Mouse (Mus musculus) liver, embryonic 15.5 days (tissue): ENCODE measurements around the gene Gm21983. TPM values are rescaled to one million over a fixed set of nuclear protein-coding genes. Genes with fewer than 3 reads are reported as not detected.
A peak's percentile ranks its signal among the peaks of the same experiment; 100 is the strongest.

Experiments
- ATAC-seq: fragments of 200-750 bp; cut with Nextera tagmentation; 2 replicates; pipeline ENCODE4 v1.8.0; 2017; ENCODE audit warnings: moderate number of reproducible peaks, mild to moderate bottlenecking, moderate library complexity; ENCODE audit not compliant: insufficient read depth
- H3K27ac ChIP-seq: fragments of 300-500 bp; sonication (generic); replicated peaks from 2 replicates; pipeline ENCODE4 v1.5.1; 2015; ENCODE audit warnings: mild to moderate bottlenecking, inconsistent platforms
- H3K27me3 ChIP-seq: fragments of 300-500 bp; sonication (generic); 2 replicates; pipeline ENCODE4 v1.6.1; 2015; ENCODE audit warnings: mild to moderate bottlenecking, inconsistent platforms
- H3K36me3 ChIP-seq: fragments of 300-500 bp; sonication (generic); replicated peaks from 2 replicates; pipeline ENCODE4 v1.6.1; 2015; ENCODE audit warnings: moderate library complexity, mild to moderate bottlenecking, inconsistent platforms
- H3K4me1 ChIP-seq: fragments of 300-500 bp; sonication (generic); replicated peaks from 2 replicates; pipeline ENCODE4 v1.6.1; 2015; ENCODE audit warnings: inconsistent platforms
- H3K4me2 ChIP-seq: fragments of 300-500 bp; sonication (generic); 2 replicates; pipeline ENCODE4 v1.6.1; 2015; ENCODE audit warnings: moderate library complexity, mild to moderate bottlenecking, inconsistent platforms
- H3K4me3 ChIP-seq: fragments of 300-500 bp; sonication (generic); replicated peaks from 2 replicates; pipeline ENCODE4 v1.5.1; 2015; ENCODE audit warnings: mild to moderate bottlenecking, inconsistent platforms
- H3K9ac ChIP-seq: fragments of 300-500 bp; sonication (generic); 2 replicates; pipeline ENCODE4 v1.6.1; 2015; ENCODE audit warnings: moderate library complexity, mild to moderate bottlenecking, inconsistent platforms
- H3K9me3 ChIP-seq: fragments of 300-500 bp; sonication (generic); replicated peaks from 2 replicates; pipeline ENCODE4 v1.6.1; 2016; ENCODE audit warnings: inconsistent platforms
- WGBS: fragments of 180-500 bp; shearing (Covaris S2); methylation state at CpG from one replicate; pipeline ENCODE4 v1.1.7; 2015; ENCODE audit warnings: mixed read lengths; ENCODE audit not compliant: insufficient replicate concordance; 5-methylcytosine and 5-hydroxymethylcytosine counted together
- microRNA counts: library from miRNA; unstranded; fragments of <30 nt; microRNA quantifications from one replicate; lab custom pipeline; 2016
- microRNA-seq: library from miRNA; unstranded; fragments of <30 nt; microRNA quantifications from one replicate; pipeline ENCODE4, GENCODE M21; 2016
- polyA plus RNA-seq: library from polyadenylated mRNA; unstranded; fragments of >200 nt; fragmentation: Nextera tagmentation; extraction: Ambion mirVana; gene quantifications from 2 replicates; pipeline ENCODE4 v1.2.1, GENCODE M21; 2015

Gm21983 gene
- polyA plus RNA-seq, 1 experiment from 2014 or later: not detected

- Histone ChIP-seq H3K9me3 (no peaks in the 10 kb centered on the region), H3K4me1 (no peaks in the 10 kb centered on the region), H3K9ac (no peak overlapping the region), H3K36me3 (no peaks in the 10 kb centered on the region), H3K27me3 (no peaks in the 10 kb centered on the region), H3K27ac (no peak overlapping the region), H3K4me2 (no peak overlapping the region), H3K4me3 (no peak overlapping the region)
- 75% methylated on average over 13 of the region's 13 CpGs for WGBS
- no peak for ATAC-seq
Observed at GRCm38 (mm10) chr7:27128946-27129345, 51.9 kb downstream of the Gm21983 start.

- 43% methylated on average over 3 of the region's 3 CpGs for WGBS
- no peaks in the 10 kb centered on the region for H3K27me3 ChIP-seq
- H3K4me3 ChIP-seq: no peak overlapping the region
- H3K9me3 ChIP-seq: no peaks in the 10 kb centered on the region
- no peaks in the 10 kb centered on the region for H3K4me1 ChIP-seq
- H3K4me2 ChIP-seq: no peak overlapping the region
- ATAC-seq: no peak
- H3K9ac ChIP-seq: no peak overlapping the region
- H3K36me3 ChIP-seq: no peaks in the 10 kb centered on the region
- no peak overlapping the region for H3K27ac ChIP-seq
Observed at GRCm38 (mm10) chr7:27128162-27128561, 52.7 kb downstream of the Gm21983 start.

- 66% methylated on average over 4 of the region's 4 CpGs for WGBS
- H3K4me1 ChIP-seq: no peaks in the 10 kb centered on the region
- H3K9ac ChIP-seq: no peak overlapping the region
- H3K27ac ChIP-seq: no peak overlapping the region
- no peaks in the 10 kb centered on the region for H3K36me3 ChIP-seq
- ATAC-seq: no peak
- no peaks in the 10 kb centered on the region for H3K27me3 ChIP-seq
- no peak overlapping the region for H3K4me2 ChIP-seq
- no peaks in the 10 kb centered on the region for H3K9me3 ChIP-seq
- no peak overlapping the region for H3K4me3 ChIP-seq
Observed at GRCm38 (mm10) chr7:27124969-27125368, 55.9 kb downstream of the Gm21983 start.

- H3K9ac ChIP-seq: no peak overlapping the region
- no peak overlapping the region for H3K4me2 ChIP-seq
- H3K27ac ChIP-seq: no peak overlapping the region
- 48% methylated on average over 5 of the region's 5 CpGs for WGBS
- ATAC-seq: no peak
- H3K27me3 ChIP-seq: no peaks in the 10 kb centered on the region
- H3K9me3 ChIP-seq: no peaks in the 10 kb centered on the region
- H3K4me1 ChIP-seq: no peaks in the 10 kb centered on the region
- no peak overlapping the region for H3K4me3 ChIP-seq
- no peaks in the 10 kb centered on the region for H3K36me3 ChIP-seq
Observed at GRCm38 (mm10) chr7:27124305-27124832, 56.5 kb downstream of the Gm21983 start.

- Histone ChIP-seq H3K27me3 (no peaks in the 10 kb centered on the region), H3K36me3 (no peaks in the 10 kb centered on the region), H3K9me3 (no peaks in the 10 kb centered on the region), H3K9ac (no peak within 1 kb of the TSS), H3K4me3 (no peak within 1 kb of the TSS), H3K4me2 (no peak within 1 kb of the TSS), H3K27ac (no peak within 1 kb of the TSS), H3K4me1 (no peaks in the 10 kb centered on the region)
- no peak for ATAC-seq
Observed at GRCm38 (mm10) chr7:27119676-27120075, 61.2 kb downstream of the Gm21983 start, which contains the start of gene Cyp2f2. Gene Cyp2f2 (plus strand): TSS chr7:27119909.

MicroRNA genes within 50 kb of the gene (microRNA counts, 519-probe panel; counts per million panel counts)
- microRNA mmu-miR-1191 (lab: Ali Mortazavi, UCI): not detected

Small RNA genes lying within 50 kb of the gene (microRNA-seq; reads per million reads assigned to microRNA genes)
- 10.7 reads per million, percentile 27 among the genes with 10 or more reads in this experiment for gene Mir1191
- 1.0 reads per million for gene Mir3101

Other genes starting within 250 kb of the Gm21983 start
- gene Cyp2a22, start 241.7 kb downstream of the Gm21983 start, polyA plus RNA-seq: 1.2 and 1.9 TPM in 2 replicates
- gene Cyp2a12, start 152.0 kb downstream of the Gm21983 start, polyA plus RNA-seq: 9.1 and 10.7 TPM in 2 replicates
- gene Cyp2f2, start 61.2 kb downstream of the Gm21983 start, polyA plus RNA-seq: 1.3 and 1.9 TPM in 2 replicates
- gene Cyp2t4, start 27.4 kb downstream of the Gm21983 start, polyA plus RNA-seq: not detected in 2 replicates
- 29.2 and 37.3 TPM in 2 replicates for gene Egln2, start 14.3 kb downstream of the Gm21983 start, polyA plus RNA-seq
- 21.2 and 23.0 TPM in 2 replicates for gene Rab4b, start 2.2 kb downstream of the Gm21983 start, polyA plus RNA-seq
- gene Mia, start 71 bp upstream of the Gm21983 start, polyA plus RNA-seq: 0.61 and 1.5 TPM in 2 replicates
- gene BC024978, start 14.7 kb upstream of the Gm21983 start, polyA plus RNA-seq: 0.79 and 1.0 TPM in 2 replicates
- 79.3 and 89.6 TPM in 2 replicates for gene Snrpa, start 15.2 kb upstream of the Gm21983 start, polyA plus RNA-seq
- gene Itpkc, start 47.6 kb upstream of the Gm21983 start, polyA plus RNA-seq: 1.7 and 2.1 TPM in 2 replicates
- gene Coq8b, start 51.9 kb upstream of the Gm21983 start, polyA plus RNA-seq: 23.8 and 26.5 TPM in 2 replicates
- gene Numbl, start 77.3 kb upstream of the Gm21983 start, polyA plus RNA-seq: 2.0 and 2.6 TPM in 2 replicates
- 4.6 and 7.8 TPM in 2 replicates for gene Ltbp4, start 156.6 kb upstream of the Gm21983 start, polyA plus RNA-seq
- 16.4 and 18.6 TPM in 2 replicates for gene Shkbp1, start 174.9 kb upstream of the Gm21983 start, polyA plus RNA-seq
- gene Gm20479, start 176.3 kb upstream of the Gm21983 start, polyA plus RNA-seq: 0.28 TPM in 1 of 2 replicates, not detected in the other